Mouse (Mus musculus): ENCODE results near the gene Sparcl1.

The Sparcl1 gene

DNA sequence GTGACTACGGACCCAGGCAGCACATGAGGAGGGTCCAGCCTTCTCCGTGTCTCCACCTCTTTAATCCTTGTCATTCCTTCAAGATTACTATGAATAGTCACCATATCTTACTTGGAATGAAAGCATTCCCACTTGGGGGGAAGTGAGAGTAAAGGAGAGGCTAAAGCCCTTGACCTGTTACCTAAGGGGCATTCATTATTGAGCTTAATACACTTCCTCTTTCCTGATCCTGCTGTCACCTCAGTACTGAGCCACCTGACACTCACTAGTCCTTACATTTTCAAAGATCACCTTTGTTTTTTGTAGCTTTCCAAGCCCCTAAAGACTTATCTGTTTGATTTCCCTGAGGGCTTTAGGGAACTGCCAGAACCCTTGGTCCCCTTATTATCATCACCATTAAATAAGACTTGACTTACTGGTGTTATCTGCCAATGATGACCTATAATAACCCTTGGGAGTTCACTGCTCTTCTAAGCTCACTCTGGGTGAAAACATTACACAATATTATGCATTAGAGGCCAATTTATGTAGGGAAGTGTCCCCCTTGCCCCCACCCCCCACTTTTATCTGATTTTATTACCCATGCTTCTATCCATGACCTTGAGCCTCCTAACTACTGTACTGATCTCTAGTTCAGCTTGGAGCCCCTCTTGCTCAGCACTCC is 81.0 kb downstream of the Sparcl1 start:
- no peak for DNase-seq (ENCODE audit: extremely low read depth, low read depth, low spot score)
